Mouse (Mus musculus): ENCODE results near the gene Myo19. TPM values are rescaled to one million over a fixed set of nuclear protein-coding genes. Genes with fewer than 3 reads are reported as not detected.

Myo19 gene
- polyA plus RNA-seq (2015; fragmentation: Nextera tagmentation; extraction: Ambion mirVana), result 3.4 and 3.8 TPM in 2 replicates

- Histone ChIP-seq H3K36me3 (replicated peaks) (peaks cover 25% of the 10 kb centered on the region), H3K4me3 (replicated peaks) (peak within 1 kb of the TSS; percentile 86), H3K4me1 (replicated peaks) (peaks cover 35% of the 10 kb centered on the region), H3K4me2 (peak within 1 kb of the TSS; percentile 100), H3K9me3 (replicated peaks) (no peaks in the 10 kb centered on the region), H3K27ac (replicated peaks) (peak within 1 kb of the TSS; percentile 89), H3K27me3 (no peaks in the 10 kb centered on the region), H3K9ac (peak within 1 kb of the TSS; percentile 90)
- 0% methylated on average over 80 of the region's 81 CpGs for WGBS (ENCODE audit: insufficient replicate concordance)
- peak; percentile 97 for ATAC-seq (ENCODE audit: insufficient read depth)
These were observed at the start of gene Myo19, which contains the start of gene Pigw for GRCm38 (mm10) chr11:84879772-84880464. Gene Myo19, plus strand, starts transcription at chr11:84880148. Gene Pigw, minus strand, starts transcription at chr11:84880285.

DNA sequence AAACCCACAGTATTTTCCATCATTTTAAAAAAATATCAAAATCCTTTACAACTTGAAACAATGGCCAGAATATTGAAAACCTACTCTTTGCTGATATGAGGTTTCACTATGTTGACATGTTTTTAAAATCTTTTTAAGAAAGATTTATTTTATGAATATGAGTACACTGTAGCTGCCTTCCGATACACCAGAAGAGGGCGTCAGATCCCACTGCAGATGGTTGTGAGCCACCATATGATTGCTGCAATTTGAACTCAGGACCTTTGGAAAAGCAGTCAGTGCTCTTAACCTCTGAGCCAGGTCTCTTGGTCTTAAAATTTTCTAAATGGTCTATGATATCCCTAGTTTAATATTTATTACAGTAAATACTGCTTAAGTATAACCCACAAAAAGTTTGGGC, 40.6 kb upstream of the Myo19 start:
- no peaks in the 10 kb centered on the region for H3K9me3 ChIP-seq (replicated peaks)
- H3K4me2 ChIP-seq, result no peak overlapping the region
- 83% methylated on average over 2 of the region's 2 CpGs for WGBS (ENCODE audit: insufficient replicate concordance)
- H3K9ac ChIP-seq, result no peak overlapping the region
- H3K27ac ChIP-seq (replicated peaks), result no peak overlapping the region
- peaks cover 93% of the 10 kb centered on the region for H3K36me3 ChIP-seq (replicated peaks)
- no peaks in the 10 kb centered on the region for H3K4me1 ChIP-seq (replicated peaks)
- no peaks in the 10 kb centered on the region for H3K27me3 ChIP-seq
- no peak overlapping the region for H3K4me3 ChIP-seq (replicated peaks)
- ATAC-seq (ENCODE audit: insufficient read depth), result no peak

DNA sequence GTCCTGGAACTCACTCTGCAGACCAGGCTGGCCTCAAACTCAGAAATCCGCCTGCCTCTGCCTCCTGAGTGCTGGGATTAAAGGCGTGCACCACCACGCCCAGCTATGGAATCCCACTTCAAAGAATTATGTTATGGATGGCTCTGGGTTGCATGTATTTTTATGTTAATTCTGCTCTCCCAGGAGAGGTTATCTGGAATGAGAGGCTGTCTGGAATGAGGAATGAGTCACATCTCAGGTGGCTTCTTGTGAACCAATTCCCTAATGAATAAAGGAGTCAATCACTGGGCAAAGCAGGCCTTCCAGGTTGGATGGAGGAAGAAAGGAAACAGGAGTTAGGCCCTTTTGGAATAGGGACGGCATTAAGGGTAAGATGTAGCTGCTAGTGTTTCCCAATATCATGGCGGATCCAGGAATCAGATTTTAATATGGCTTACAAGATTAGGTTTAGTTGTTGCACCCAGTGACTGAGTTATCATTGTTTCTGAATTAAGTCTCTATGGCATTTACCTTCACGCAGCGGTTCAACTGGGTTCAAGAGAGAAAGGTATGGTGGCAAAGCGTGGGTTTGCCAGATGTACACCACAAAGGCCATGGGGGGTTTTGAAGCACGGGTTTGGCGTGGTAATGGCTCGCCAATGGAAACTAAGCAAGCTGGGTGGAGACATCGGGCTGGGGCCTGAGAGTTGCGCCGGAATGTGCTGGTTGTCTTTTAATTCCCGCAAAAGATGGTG, 33.0 kb upstream of the Myo19 start:
- H3K27ac ChIP-seq (replicated peaks), result no peak overlapping the region
- H3K36me3 ChIP-seq (replicated peaks), result peaks cover 86% of the 10 kb centered on the region
- no peak for ATAC-seq (ENCODE audit: insufficient read depth)
- H3K4me1 ChIP-seq (replicated peaks), result no peaks in the 10 kb centered on the region
- H3K4me2 ChIP-seq, result no peak overlapping the region
- H3K9ac ChIP-seq, result no peak overlapping the region
- no peaks in the 10 kb centered on the region for H3K27me3 ChIP-seq
- no peaks in the 10 kb centered on the region for H3K9me3 ChIP-seq (replicated peaks)
- 93% methylated on average over 15 of the region's 15 CpGs for WGBS (ENCODE audit: insufficient replicate concordance)
- no peak overlapping the region for H3K4me3 ChIP-seq (replicated peaks)

DNA sequence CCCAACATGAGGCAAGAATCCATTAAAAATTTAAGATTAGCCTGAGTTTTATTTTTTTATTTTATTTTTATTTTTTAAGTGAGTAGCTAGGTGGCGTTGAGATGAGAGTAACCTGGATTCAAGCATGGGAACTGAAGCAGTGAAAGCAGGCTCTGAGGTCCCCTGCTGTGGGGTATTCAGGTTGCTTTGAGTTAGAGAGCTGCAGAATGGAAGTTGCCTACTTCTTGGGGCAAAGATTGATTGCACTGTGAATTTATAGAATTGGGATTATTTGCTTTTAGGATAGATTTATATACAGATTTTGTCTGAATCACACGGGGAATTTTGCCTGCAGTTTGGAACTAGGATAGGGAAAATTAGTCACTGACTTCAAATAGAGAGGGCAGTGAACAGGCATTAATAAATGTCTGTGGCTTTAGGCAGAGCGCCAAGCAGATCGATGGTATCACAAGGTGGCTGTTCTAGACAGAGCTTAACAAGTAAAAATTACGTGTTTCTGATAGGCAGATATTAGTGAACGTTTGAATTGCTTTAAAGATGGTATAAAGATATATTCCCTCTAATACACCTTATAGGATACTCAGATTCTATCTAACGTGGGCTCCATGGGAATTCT, 32.4 kb upstream of the Myo19 start:
- ATAC-seq (ENCODE audit: insufficient read depth), result no peak
- 84% methylated on average over 7 of the region's 7 CpGs for WGBS (ENCODE audit: insufficient replicate concordance)
- H3K27me3 ChIP-seq, result no peaks in the 10 kb centered on the region
- H3K36me3 ChIP-seq (replicated peaks), result peaks cover 85% of the 10 kb centered on the region
- no peak overlapping the region for H3K4me2 ChIP-seq
- no peak overlapping the region for H3K27ac ChIP-seq (replicated peaks)
- no peaks in the 10 kb centered on the region for H3K4me1 ChIP-seq (replicated peaks)
- no peaks in the 10 kb centered on the region for H3K9me3 ChIP-seq (replicated peaks)
- no peak overlapping the region for H3K9ac ChIP-seq
- H3K4me3 ChIP-seq (replicated peaks), result no peak overlapping the region

GRCm38 (mm10) chr11:84855285-84855684, 24.7 kb upstream of the Myo19 start:
- Histone ChIP-seq H3K27me3 (no peaks in the 10 kb centered on the region), H3K9me3 (replicated peaks) (no peaks in the 10 kb centered on the region), H3K9ac (no peak overlapping the region), H3K4me1 (replicated peaks) (no peaks in the 10 kb centered on the region), H3K4me2 (no peak overlapping the region), H3K4me3 (replicated peaks) (no peak overlapping the region), H3K27ac (replicated peaks) (no peak overlapping the region), H3K36me3 (replicated peaks) (peaks cover 91% of the 10 kb centered on the region)
- ATAC-seq (ENCODE audit: insufficient read depth), result no peak
- WGBS (ENCODE audit: insufficient replicate concordance), result 92% methylated on average over 6 of the region's 6 CpGs

DNA sequence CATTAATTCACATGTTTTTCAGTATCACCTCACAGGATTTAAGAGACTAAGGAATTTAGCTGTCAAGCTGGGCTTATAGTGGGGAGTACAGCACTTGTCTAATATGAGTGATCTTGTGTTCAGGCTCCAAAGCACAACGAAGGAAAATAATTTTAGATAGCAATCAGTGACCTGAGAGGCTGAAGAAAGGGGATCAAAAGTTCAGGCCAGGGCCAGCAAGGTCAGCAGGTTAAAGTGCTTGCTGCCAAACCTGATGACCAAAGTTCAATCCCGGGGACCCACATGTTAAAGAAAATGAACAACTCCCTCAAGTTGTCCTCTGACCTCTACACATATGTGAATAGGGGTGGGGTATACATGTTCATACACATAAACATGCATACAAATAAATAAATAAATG, 14.7 kb upstream of the Myo19 start:
- no peak for ATAC-seq (ENCODE audit: insufficient read depth)
- H3K4me1 ChIP-seq (replicated peaks), result peaks cover 40% of the 10 kb centered on the region
- H3K4me2 ChIP-seq, result peak overlapping the region; percentile 49
- H3K27me3 ChIP-seq, result no peaks in the 10 kb centered on the region
- WGBS (ENCODE audit: insufficient replicate concordance), result 62% methylated on average over 2 of the region's 2 CpGs
- H3K27ac ChIP-seq (replicated peaks), result 0 out of 2 replicates have a peak overlapping the region, but pooled peaks have one; percentile 51
- H3K9me3 ChIP-seq (replicated peaks), result no peaks in the 10 kb centered on the region
- H3K4me3 ChIP-seq (replicated peaks), result 0 out of 2 replicates have a peak overlapping the region, but pooled peaks have one; percentile 10
- peaks cover 55% of the 10 kb centered on the region for H3K36me3 ChIP-seq (replicated peaks)
- H3K9ac ChIP-seq, result 0 out of 2 replicates have a peak overlapping the region, but pooled peaks have one; percentile 25

GRCm38 (mm10) chr11:84867586-84867985, 12.4 kb upstream of the Myo19 start:
- no peaks in the 10 kb centered on the region for H3K27me3 ChIP-seq
- H3K4me3 ChIP-seq (replicated peaks), result peak overlapping the region; percentile 53
- 71% methylated on average over 2 of the region's 2 CpGs for WGBS (ENCODE audit: insufficient replicate concordance)
- no peak for ATAC-seq (ENCODE audit: insufficient read depth)
- H3K36me3 ChIP-seq (replicated peaks), result peaks cover 33% of the 10 kb centered on the region
- peaks cover 42% of the 10 kb centered on the region for H3K4me1 ChIP-seq (replicated peaks)
- peak overlapping the region; percentile 66 for H3K4me2 ChIP-seq
- H3K9ac ChIP-seq, result peak overlapping the region; percentile 54
- H3K27ac ChIP-seq (replicated peaks), result peak overlapping the region; percentile 54
- no peaks in the 10 kb centered on the region for H3K9me3 ChIP-seq (replicated peaks)

GRCm38 (mm10) chr11:84868786-84869259, 11.1 kb upstream of the Myo19 start:
- Histone ChIP-seq H3K4me3 (replicated peaks) (peak overlapping the region; percentile 92), H3K4me1 (replicated peaks) (peaks cover 46% of the 10 kb centered on the region), H3K9me3 (replicated peaks) (no peaks in the 10 kb centered on the region), H3K9ac (peak overlapping the region; percentile 99), H3K36me3 (replicated peaks) (peaks cover 26% of the 10 kb centered on the region), H3K27me3 (no peaks in the 10 kb centered on the region), H3K4me2 (peak overlapping the region; percentile 78), H3K27ac (replicated peaks) (peak overlapping the region; percentile 100)
- ATAC-seq (ENCODE audit: insufficient read depth), result no peak
- 0% methylated on average over 7 of the region's 7 CpGs for WGBS (ENCODE audit: insufficient replicate concordance)

DNA sequence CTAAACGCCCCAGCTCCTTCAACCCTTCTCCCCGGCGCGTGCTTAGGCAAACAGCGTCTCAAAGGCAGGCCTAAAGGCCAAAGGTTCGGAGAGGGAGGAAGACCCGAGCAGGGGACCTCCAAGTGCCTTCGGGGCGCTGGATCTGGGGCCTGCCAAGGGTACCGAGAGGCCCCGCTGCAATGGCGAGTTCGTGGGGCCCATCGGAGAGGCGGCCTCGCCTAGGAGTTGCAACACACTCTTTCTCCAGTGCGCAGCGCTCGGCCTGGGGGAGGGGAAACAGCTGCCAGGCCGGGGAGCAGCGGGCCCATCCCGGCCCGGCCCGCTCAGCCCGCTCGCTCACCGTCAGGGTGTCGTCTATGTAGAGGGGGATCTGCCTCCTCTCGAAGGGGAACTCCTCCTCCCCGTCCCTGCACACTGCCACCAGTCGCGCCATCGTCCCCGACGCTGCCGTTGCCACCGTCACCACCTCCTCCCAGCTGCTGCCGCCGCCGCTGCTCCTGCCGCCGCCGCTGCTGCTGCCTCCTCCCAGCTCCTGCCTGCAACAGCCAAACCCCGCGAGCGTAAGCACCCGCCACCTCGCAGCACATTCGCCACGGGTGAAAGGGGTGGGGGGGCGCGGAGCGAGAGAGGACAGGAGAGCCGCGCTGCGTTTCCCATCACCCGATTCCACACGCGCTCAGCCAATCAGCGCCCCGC, 10.3 kb upstream of the Myo19 start:
- Histone ChIP-seq H3K27ac (replicated peaks) (peak overlapping the region; percentile 100), H3K36me3 (replicated peaks) (peaks cover 18% of the 10 kb centered on the region), H3K9me3 (replicated peaks) (no peaks in the 10 kb centered on the region), H3K4me1 (replicated peaks) (peaks cover 49% of the 10 kb centered on the region), H3K4me2 (peak overlapping the region; percentile 78), H3K4me3 (replicated peaks) (peak overlapping the region; percentile 92), H3K27me3 (no peaks in the 10 kb centered on the region), H3K9ac (peak overlapping the region; percentile 99)
- under 1% methylated on average over 60 of the region's 61 CpGs for WGBS (ENCODE audit: insufficient replicate concordance)
- ATAC-seq (ENCODE audit: insufficient read depth), result peak; percentile 55

GRCm38 (mm10) chr11:84870337-84871043, 9.5 kb upstream of the Myo19 start, which contains the start of gene Ggnbp2:
Gene Ggnbp2, minus strand, starts transcription at chr11:84870817.
- peak; percentile 80 for ATAC-seq (ENCODE audit: insufficient read depth)
- Histone ChIP-seq H3K4me3 (replicated peaks) (peak within 1 kb of the TSS; percentile 92), H3K27me3 (no peaks in the 10 kb centered on the region), H3K36me3 (replicated peaks) (peaks cover 12% of the 10 kb centered on the region), H3K4me2 (peak within 1 kb of the TSS; percentile 78), H3K9ac (peak within 1 kb of the TSS; percentile 99), H3K4me1 (replicated peaks) (peaks cover 42% of the 10 kb centered on the region), H3K9me3 (replicated peaks) (no peaks in the 10 kb centered on the region), H3K27ac (replicated peaks) (peak within 1 kb of the TSS; percentile 100)
- under 1% methylated on average over 58 of the region's 62 CpGs for WGBS (ENCODE audit: insufficient replicate concordance)
